Mouse (Mus musculus) megakaryocyte, embryonic 14.5 days (primary cell): ENCODE measurements around the gene Rassf7.

Source experiments
- FLI1 ChIP-seq: IDR thresholded peaks from 2 replicates; pipeline ENCODE4 v1.6.1; 2012; ENCODE audit warnings: low read length, inconsistent platforms, mixed read lengths
- GATA1 ChIP-seq: IDR thresholded peaks from 3 replicates; pipeline ENCODE4 v1.6.1; 2012; ENCODE audit warnings: mixed read lengths, low read length, inconsistent platforms, borderline replicate concordance

DNA sequence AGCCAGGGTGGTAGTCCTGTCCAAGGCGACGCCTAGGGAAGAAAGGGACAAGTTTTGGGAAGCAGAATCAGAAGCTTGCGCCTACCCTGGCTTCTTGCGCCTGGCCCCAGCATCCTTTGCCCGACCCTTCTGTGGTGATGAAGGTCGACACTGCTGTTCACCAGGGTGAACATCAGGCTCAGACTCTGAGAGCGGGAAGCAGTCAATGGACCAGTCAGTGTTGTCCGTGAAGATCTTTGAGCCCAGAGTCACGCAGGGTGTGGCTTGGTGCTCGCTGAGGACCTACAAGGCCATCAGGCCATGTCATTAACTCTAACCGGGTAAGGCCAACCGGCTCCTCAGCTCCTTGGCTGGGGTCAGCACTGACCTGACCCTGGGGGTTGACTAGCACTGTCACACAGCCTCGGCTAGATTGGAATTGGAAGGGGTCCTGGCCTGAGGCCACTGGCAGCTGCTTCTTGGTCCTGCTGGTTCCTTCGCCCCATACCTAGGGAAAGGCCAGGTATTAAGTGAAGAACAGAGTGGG is 5.0 kb upstream of the Rassf7 start:
- TF ChIP-seq GATA1 (no peak), FLI1 (no peak)
